Mouse (Mus musculus) kidney, embryonic 14.5 days (tissue): ENCODE measurements around the gene Siva1. TPM values are rescaled to one million over a fixed set of nuclear protein-coding genes. Genes with fewer than 3 reads are reported as not detected.

Source experiments
- ATAC-seq: fragments of 200-750 bp; cut with Nextera tagmentation; 2 replicates; pipeline ENCODE4 v1.8.0; 2017; ENCODE audit warnings: moderate number of reproducible peaks, mild to moderate bottlenecking, moderate TSS enrichment, moderate library complexity; ENCODE audit not compliant: low FRiP score, low TSS enrichment
- H3K27ac ChIP-seq: fragments of 300-500 bp; sonication (generic); 2 replicates; pipeline ENCODE4 v1.5.1; 2014; ENCODE audit warnings: low read depth, mild to moderate bottlenecking, low read length, moderate library complexity, mixed read lengths
- H3K27me3 ChIP-seq: fragments of 300-500 bp; sonication (generic); 2 replicates; pipeline ENCODE4 v1.6.1; 2014; ENCODE audit warnings: mild to moderate bottlenecking, low read length; ENCODE audit not compliant: control insufficient read depth, insufficient read depth
- H3K36me3 ChIP-seq: fragments of 300-500 bp; sonication (generic); 2 replicates; pipeline ENCODE4 v1.6.1; 2014; ENCODE audit warnings: low read length, mixed read lengths; ENCODE audit not compliant: control insufficient read depth, insufficient read depth
- H3K4me1 ChIP-seq: fragments of 300-500 bp; sonication (generic); 2 replicates; pipeline ENCODE4 v1.6.1; 2014; ENCODE audit warnings: low read length, mixed read lengths; ENCODE audit not compliant: control insufficient read depth, insufficient read depth
- H3K4me2 ChIP-seq: fragments of 300-500 bp; sonication (generic); replicated peaks from 2 replicates; pipeline ENCODE4 v1.6.1; 2014; ENCODE audit warnings: low read depth, mild to moderate bottlenecking, low read length
- H3K4me3 ChIP-seq: fragments of 300-500 bp; sonication (generic); 2 replicates; pipeline ENCODE4 v1.5.1; 2014; ENCODE audit warnings: mild to moderate bottlenecking, low read length
- H3K9ac ChIP-seq: fragments of 300-500 bp; sonication (generic); 2 replicates; pipeline ENCODE4 v1.6.1; 2014; ENCODE audit warnings: low read depth, mild to moderate bottlenecking, low read length, moderate library complexity
- H3K9me3 ChIP-seq: fragments of 300-500 bp; sonication (generic); 2 replicates; pipeline ENCODE4 v1.6.1; 2016; ENCODE audit warnings: low read length; ENCODE audit not compliant: control insufficient read depth
- WGBS: fragments of 180-500 bp; shearing (Covaris S2); extraction: QIAGEN DNeasy Blood & Tissue Kit; methylation state at CpG from one replicate; pipeline ENCODE4 v1.1.7; 2014; 5-methylcytosine and 5-hydroxymethylcytosine counted together
- polyA plus RNA-seq: library from polyadenylated mRNA; unstranded; fragments of >200 nt; fragmentation: Nextera tagmentation; extraction: Ambion mirVana; gene quantifications from 2 replicates; pipeline ENCODE4 v1.2.1, GENCODE M21; 2014

Gene Siva1
- polyA plus RNA-seq, 1 experiment from 2014 or later = 314 TPM

- H3K9me3 ChIP-seq = no peaks in the 10 kb centered on the region
- peak overlapping the region; percentile 26 for H3K4me2 ChIP-seq
- WGBS = 22% methylated on average over 5 of the region's 5 CpGs
- peak overlapping the region; percentile 86 for H3K27ac ChIP-seq
- peaks cover 92% of the 10 kb centered on the region for H3K36me3 ChIP-seq
- peak; percentile 79 for ATAC-seq
- no peaks in the 10 kb centered on the region for H3K27me3 ChIP-seq
- no peak overlapping the region for H3K4me3 ChIP-seq
- H3K9ac ChIP-seq = peak overlapping the region; percentile 35; the same call in 1 of the 2 replicates
- H3K4me1 ChIP-seq = peaks cover 46% of the 10 kb centered on the region
Observed at GRCm38 (mm10) chr12:112660576-112661326, 16.3 kb downstream of the Siva1 start.

- H3K4me2 ChIP-seq = peak overlapping the region; percentile 26; the same call in 1 of the 2 replicates
- no peak for ATAC-seq
- no peak overlapping the region for H3K4me3 ChIP-seq
- peaks cover 92% of the 10 kb centered on the region for H3K36me3 ChIP-seq
- H3K27me3 ChIP-seq = no peaks in the 10 kb centered on the region
- WGBS = 73% methylated on average over 3 of the region's 3 CpGs
- peaks cover 51% of the 10 kb centered on the region for H3K4me1 ChIP-seq
- H3K9me3 ChIP-seq = no peaks in the 10 kb centered on the region
- peak overlapping the region; percentile 86 for H3K27ac ChIP-seq
- H3K9ac ChIP-seq = peak overlapping the region; percentile 35; the same call in 1 of the 2 replicates
Observed at GRCm38 (mm10) chr12:112661327-112661605, 16.8 kb downstream of the Siva1 start.

GRCm38 (mm10) chr12:112661851-112662250, 17.4 kb downstream of the Siva1 start:
- H3K4me2 ChIP-seq = no peak overlapping the region
- H3K9ac ChIP-seq = peak overlapping the region; percentile 18; the same call in 1 of the 2 replicates
- WGBS = 63% methylated on average over 9 of the region's 9 CpGs
- peaks cover 88% of the 10 kb centered on the region for H3K36me3 ChIP-seq
- no peaks in the 10 kb centered on the region for H3K9me3 ChIP-seq
- H3K27ac ChIP-seq = peak overlapping the region; percentile 86; the same call in 1 of the 2 replicates
- no peak for ATAC-seq
- no peaks in the 10 kb centered on the region for H3K27me3 ChIP-seq
- H3K4me3 ChIP-seq = no peak overlapping the region
- peaks cover 56% of the 10 kb centered on the region for H3K4me1 ChIP-seq

- H3K27ac ChIP-seq = no peak overlapping the region
- 85% methylated on average over 11 of the region's 11 CpGs for WGBS
- H3K9ac ChIP-seq = peak overlapping the region; percentile 5; the same call in 1 of the 2 replicates
- no peak overlapping the region for H3K4me3 ChIP-seq
- peaks cover 86% of the 10 kb centered on the region for H3K36me3 ChIP-seq
- no peak overlapping the region for H3K4me2 ChIP-seq
- ATAC-seq = no peak
- H3K9me3 ChIP-seq = no peaks in the 10 kb centered on the region
- no peaks in the 10 kb centered on the region for H3K27me3 ChIP-seq
- H3K4me1 ChIP-seq = peaks cover 58% of the 10 kb centered on the region
Observed at GRCm38 (mm10) chr12:112663303-112663702, 18.8 kb downstream of the Siva1 start.

GRCm38 (mm10) chr12:112663716-112664115, 19.2 kb downstream of the Siva1 start:
- H3K4me3 ChIP-seq = no peak overlapping the region
- 95% methylated on average over 12 of the region's 12 CpGs for WGBS
- H3K4me1 ChIP-seq = peaks cover 62% of the 10 kb centered on the region
- no peak for ATAC-seq
- no peaks in the 10 kb centered on the region for H3K9me3 ChIP-seq
- peak overlapping the region; percentile 5; the same call in 1 of the 2 replicates for H3K9ac ChIP-seq
- peaks cover 86% of the 10 kb centered on the region for H3K36me3 ChIP-seq
- H3K27me3 ChIP-seq = no peaks in the 10 kb centered on the region
- H3K27ac ChIP-seq = no peak overlapping the region
- H3K4me2 ChIP-seq = no peak overlapping the region

- Histone ChIP-seq H3K4me1 (peaks cover 66% of the 10 kb centered on the region), H3K4me3 (no peak overlapping the region), H3K9me3 (no peaks in the 10 kb centered on the region), H3K36me3 (peaks cover 86% of the 10 kb centered on the region), H3K27ac (no peak overlapping the region), H3K9ac (no peak overlapping the region), H3K4me2 (no peak overlapping the region), H3K27me3 (no peaks in the 10 kb centered on the region)
- WGBS = 51% methylated on average over 2 of the region's 2 CpGs
- ATAC-seq = no peak
Observed at GRCm38 (mm10) chr12:112664124-112664523, 19.6 kb downstream of the Siva1 start.

- ATAC-seq = no peak
- Histone ChIP-seq H3K4me3 (no peak overlapping the region), H3K9me3 (no peaks in the 10 kb centered on the region), H3K9ac (no peak overlapping the region), H3K4me2 (no peak overlapping the region), H3K4me1 (peaks cover 71% of the 10 kb centered on the region), H3K36me3 (peaks cover 86% of the 10 kb centered on the region), H3K27ac (no peak overlapping the region), H3K27me3 (no peaks in the 10 kb centered on the region)
- WGBS = 46% methylated on average over 5 of the region's 5 CpGs
Observed at GRCm38 (mm10) chr12:112664656-112665055, 20.2 kb downstream of the Siva1 start.

- WGBS = 51% methylated on average over 18 of the region's 18 CpGs
- H3K4me3 ChIP-seq = no peak overlapping the region
- H3K36me3 ChIP-seq = peaks cover 86% of the 10 kb centered on the region
- no peak for ATAC-seq
- H3K27me3 ChIP-seq = no peaks in the 10 kb centered on the region
- no peak overlapping the region for H3K4me2 ChIP-seq
- 0 out of 2 replicates have a peak overlapping the region, but pooled peaks have one; percentile 23 for H3K9ac ChIP-seq
- H3K27ac ChIP-seq = no peak overlapping the region
- peaks cover 75% of the 10 kb centered on the region for H3K4me1 ChIP-seq
- H3K9me3 ChIP-seq = no peaks in the 10 kb centered on the region
Observed at GRCm38 (mm10) chr12:112665445-112665844, 21.0 kb downstream of the Siva1 start.

- Histone ChIP-seq H3K4me2 (no peak overlapping the region), H3K9ac (0 out of 2 replicates have a peak overlapping the region, but pooled peaks have one; percentile 23), H3K9me3 (no peaks in the 10 kb centered on the region), H3K4me3 (no peak overlapping the region), H3K4me1 (peaks cover 75% of the 10 kb centered on the region), H3K27ac (no peak overlapping the region), H3K27me3 (no peaks in the 10 kb centered on the region), H3K36me3 (peaks cover 88% of the 10 kb centered on the region)
- ATAC-seq = no peak
- WGBS = 88% methylated on average over 9 of the region's 9 CpGs
Observed at GRCm38 (mm10) chr12:112665881-112666544, 21.5 kb downstream of the Siva1 start.
